Mouse (Mus musculus) heart, postnatal 25 days (tissue): ENCODE data around the gene Tas2r115. TPM values are rescaled to one million over a fixed set of nuclear protein-coding genes. Genes with fewer than 3 reads are reported as not detected.
"Not testable (repeated sequence)": the region's sequence is repeated elsewhere in the genome, so short reads cannot be mapped to it uniquely, and the experiment has no call there.

ENCODE experiments used
- DNase-seq: peaks from one replicate; pipeline ENCODE4 v3.0.0; 2022; ENCODE audit warnings: low spot score
- intact Hi-C: fragments of 180-260 bp; cut with DNase I; formaldehyde crosslinking; loops from one replicate; pipeline ENCODE4 v1.15.1; 2025
- total RNA-seq, 2 experiments: library from RNA; stranded (reverse); gene quantifications; 2 replicates each; pipeline ENCODE4 v1.2.3; 2021

Tas2r115 gene
- total RNA-seq = not detected

GRCm38 (mm10) chr6:132737935-132738334, at the start of gene Tas2r115:
TSS of gene Tas2r115 (minus strand) at chr6:132738035.
- no peak for DNase-seq
- intact Hi-C loops = no loop called here

DNA sequence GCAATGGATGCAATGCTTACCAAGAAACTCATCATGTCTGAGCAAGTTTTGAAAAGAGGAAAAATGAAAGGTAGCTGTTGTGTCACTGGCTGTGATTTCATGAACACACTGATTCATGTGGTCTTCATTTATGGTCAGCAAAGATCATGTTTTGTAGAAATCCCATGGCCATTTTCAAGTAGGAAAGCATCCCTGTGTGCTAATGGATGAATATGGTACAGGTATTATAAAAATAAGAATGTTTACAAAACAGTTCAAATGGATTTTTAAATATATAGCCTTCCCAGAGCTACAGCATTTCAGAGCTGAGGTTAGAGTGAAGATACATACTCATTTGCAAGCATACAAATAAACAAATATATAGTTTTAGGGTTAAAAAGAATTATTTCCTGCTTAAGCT, 40.2 kb upstream of the Tas2r115 start, which contains the start of gene Tas2r136:
Gene Tas2r136, minus strand, starts transcription at position 101 of the 400 bp plus-strand sequence.
- DNase-seq = no peak
- intact Hi-C loops = no loop called here

- DNase-seq = no peak
- intact Hi-C loops = no loop called here
These were observed 24.0 kb upstream of the Tas2r115 start, which contains the start of gene Tas2r102 for GRCm38 (mm10) chr6:132761831-132762230. TSS of gene Tas2r102 (plus strand) at chr6:132762131.

- intact Hi-C loops = no loop called here
- DNase-seq = no peak
These were observed 16.6 kb upstream of the Tas2r115 start, which contains the start of gene Tas2r124 for GRCm38 (mm10) chr6:132754430-132754829. TSS of gene Tas2r124 (plus strand) at chr6:132754730.

DNA sequence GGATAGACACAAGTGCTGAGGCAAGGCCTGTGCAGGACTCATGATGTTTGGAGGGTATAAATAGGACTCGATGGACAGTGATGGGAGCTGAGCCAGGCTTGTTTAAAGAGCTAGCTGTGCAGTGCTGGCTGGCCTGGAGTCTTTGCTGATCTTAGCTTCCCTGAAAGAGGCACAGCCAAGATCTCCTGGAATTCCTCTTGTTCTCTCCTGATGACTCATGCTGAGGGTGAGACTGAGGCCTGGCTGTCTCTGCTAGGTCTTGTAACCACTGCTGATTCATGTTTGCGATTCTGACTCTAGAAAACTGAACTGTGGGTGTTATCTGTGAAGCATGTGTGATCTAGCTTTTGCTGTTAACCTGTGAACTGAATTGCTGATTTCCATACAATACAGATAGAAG, 12.4 kb upstream of the Tas2r115 start:
- DNase-seq = no peak
- intact Hi-C loops = no loop called here

GRCm38 (mm10) chr6:132711828-132712227, 26.0 kb downstream of the Tas2r115 start, which contains the start of gene Tas2r122:
TSS of gene Tas2r122 (minus strand) at chr6:132711928.
- intact Hi-C loops = no loop called here
- no peak for DNase-seq

DNA sequence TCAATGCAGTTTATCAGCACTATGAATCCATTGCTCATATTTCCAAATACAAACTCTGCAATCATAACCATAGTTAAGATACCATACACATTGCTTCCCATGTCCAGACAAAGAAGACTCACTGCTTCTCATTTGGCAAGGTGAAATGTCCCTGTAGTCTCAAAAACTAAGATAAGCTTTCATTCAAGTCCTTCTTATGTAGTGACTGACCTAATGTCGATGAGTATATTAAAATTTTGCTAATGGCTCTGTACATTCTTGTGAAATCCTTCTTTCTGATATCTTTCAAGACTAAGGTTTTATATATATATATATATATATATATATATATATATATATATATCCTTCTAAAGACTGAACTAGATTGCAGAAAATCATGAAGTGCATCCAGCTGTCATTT, 36.9 kb downstream of the Tas2r115 start, which contains the start of gene Tas2r121:
Gene Tas2r121, minus strand, starts transcription at position 101 of the 400 bp plus-strand sequence.
- DNase-seq = no peak
- intact Hi-C loops = no loop called here

DNA sequence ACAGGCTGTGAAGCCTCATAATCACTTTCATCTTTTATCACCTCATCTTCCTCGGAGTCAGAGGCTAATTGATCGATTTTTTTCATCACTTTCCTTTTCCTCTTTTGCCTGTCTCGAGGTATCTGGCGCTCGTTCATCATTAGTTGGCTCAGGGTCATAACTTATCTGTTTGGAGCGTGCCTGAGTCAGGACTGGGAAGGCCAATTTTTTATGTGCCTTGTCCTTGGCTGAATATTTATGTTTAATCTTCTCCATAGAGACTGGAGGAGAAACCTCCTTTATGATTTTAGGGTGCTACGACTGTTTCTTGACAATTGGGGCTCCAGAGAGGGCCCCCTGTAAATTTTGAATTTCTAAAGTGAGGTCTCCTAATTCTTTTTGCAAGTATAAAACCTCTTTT, 46.2 kb downstream of the Tas2r115 start:
- DNase-seq, intact Hi-C loops: not testable (repeated sequence)

Other genes starting within 250 kb of the Tas2r115 start
- gene Prh1, start 168.2 kb downstream of the Tas2r115 start, total RNA-seq = not detected
- gene Prp2, start 142.1 kb downstream of the Tas2r115 start, total RNA-seq = not detected
- not detected for gene A630073D07Rik, start 86.5 kb downstream of the Tas2r115 start, total RNA-seq
- gene Tas2r120, start 81.1 kb downstream of the Tas2r115 start, total RNA-seq = not detected
- gene Tas2r121, start 37.0 kb downstream of the Tas2r115 start, total RNA-seq = not detected
- not detected for gene Tas2r122, start 26.1 kb downstream of the Tas2r115 start, total RNA-seq
- not detected for gene Tas2r124, start 16.7 kb upstream of the Tas2r115 start, total RNA-seq
- not detected for gene Tas2r102, start 24.1 kb upstream of the Tas2r115 start, total RNA-seq
- gene Tas2r136, start 40.1 kb upstream of the Tas2r115 start, total RNA-seq = not detected
- not detected for gene Tas2r117, start 64.8 kb upstream of the Tas2r115 start, total RNA-seq
- gene Tas2r123, start 109.1 kb upstream of the Tas2r115 start, total RNA-seq = not detected
- gene Tas2r116, start 117.4 kb upstream of the Tas2r115 start, total RNA-seq = not detected
- gene Tas2r110, start 130.0 kb upstream of the Tas2r115 start, total RNA-seq = not detected
- gene Tas2r113, start 155.0 kb upstream of the Tas2r115 start, total RNA-seq = not detected
- gene Tas2r125, start 171.6 kb upstream of the Tas2r115 start, total RNA-seq = not detected
- not detected for gene Tas2r129, start 213.1 kb upstream of the Tas2r115 start, total RNA-seq
- not detected for gene Tas2r131, start 219.9 kb upstream of the Tas2r115 start, total RNA-seq
- not detected for gene Tas2r109, start 242.9 kb upstream of the Tas2r115 start, total RNA-seq